Mouse (Mus musculus): Measurements from ENCODE around the gene Npepps.

DNA sequence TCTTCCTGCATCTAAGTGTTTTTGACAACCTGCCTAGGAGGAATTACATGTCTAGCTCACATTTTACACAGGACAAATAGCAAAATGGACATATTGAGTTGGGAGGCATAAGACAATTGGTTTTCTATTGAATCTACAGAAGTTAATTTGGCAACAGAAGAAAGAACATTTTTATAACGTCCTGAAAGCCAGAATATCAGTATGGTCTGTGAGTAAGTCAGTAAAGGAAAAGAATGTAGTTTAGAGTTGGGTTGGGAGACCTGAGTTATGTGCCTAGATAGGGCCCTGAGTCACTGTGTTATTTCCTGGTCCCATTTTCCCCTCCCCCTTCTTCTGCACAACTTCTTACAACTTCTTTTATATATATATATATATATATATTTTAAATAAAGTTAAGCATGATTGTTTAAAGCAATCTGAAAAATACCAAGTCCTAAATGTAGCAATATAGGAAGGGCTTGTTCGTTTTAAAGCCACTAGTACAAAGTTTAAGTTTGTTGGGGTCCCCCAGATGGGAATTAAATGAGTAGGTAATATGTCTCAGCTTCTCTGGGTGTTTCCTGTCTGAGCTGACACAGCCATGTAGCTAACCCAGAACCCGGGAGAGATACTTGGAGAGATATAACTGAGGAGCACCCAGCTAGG is 28.5 kb upstream of the Npepps start:
- no peak for TF ChIP-seq CTCF (conservative IDR thresholded peaks at IDR 0.05; ENCODE audit: low read length)
- TF ChIP-seq POU5F1 (IDR thresholded peaks at IDR 0.05; ENCODE audit: borderline replicate concordance, low read length) = no peak
